Mouse (Mus musculus) lung, adult 10 weeks (tissue): ENCODE data around the gene Arl3. TPM values are rescaled to one million over a fixed set of nuclear protein-coding genes. Genes with fewer than 3 reads are reported as not detected.

ENCODE experiments used
- polyA plus RNA-seq: library from polyadenylated mRNA; stranded (reverse); fragments of 350-450 nt; fragmentation: Illumina TruSeq; extraction: RNeasy Lipid Tissue Mini Kit (QIAGEN cat#74804); gene quantifications from one replicate; pipeline ENCODE4 v1.2.3, GENCODE M21; 2014; ENCODE audit warnings: low read depth, low replicate concordance; ENCODE audit not compliant: insufficient read depth

The Arl3 gene
- 95.5 TPM for polyA plus RNA-seq

DNA sequence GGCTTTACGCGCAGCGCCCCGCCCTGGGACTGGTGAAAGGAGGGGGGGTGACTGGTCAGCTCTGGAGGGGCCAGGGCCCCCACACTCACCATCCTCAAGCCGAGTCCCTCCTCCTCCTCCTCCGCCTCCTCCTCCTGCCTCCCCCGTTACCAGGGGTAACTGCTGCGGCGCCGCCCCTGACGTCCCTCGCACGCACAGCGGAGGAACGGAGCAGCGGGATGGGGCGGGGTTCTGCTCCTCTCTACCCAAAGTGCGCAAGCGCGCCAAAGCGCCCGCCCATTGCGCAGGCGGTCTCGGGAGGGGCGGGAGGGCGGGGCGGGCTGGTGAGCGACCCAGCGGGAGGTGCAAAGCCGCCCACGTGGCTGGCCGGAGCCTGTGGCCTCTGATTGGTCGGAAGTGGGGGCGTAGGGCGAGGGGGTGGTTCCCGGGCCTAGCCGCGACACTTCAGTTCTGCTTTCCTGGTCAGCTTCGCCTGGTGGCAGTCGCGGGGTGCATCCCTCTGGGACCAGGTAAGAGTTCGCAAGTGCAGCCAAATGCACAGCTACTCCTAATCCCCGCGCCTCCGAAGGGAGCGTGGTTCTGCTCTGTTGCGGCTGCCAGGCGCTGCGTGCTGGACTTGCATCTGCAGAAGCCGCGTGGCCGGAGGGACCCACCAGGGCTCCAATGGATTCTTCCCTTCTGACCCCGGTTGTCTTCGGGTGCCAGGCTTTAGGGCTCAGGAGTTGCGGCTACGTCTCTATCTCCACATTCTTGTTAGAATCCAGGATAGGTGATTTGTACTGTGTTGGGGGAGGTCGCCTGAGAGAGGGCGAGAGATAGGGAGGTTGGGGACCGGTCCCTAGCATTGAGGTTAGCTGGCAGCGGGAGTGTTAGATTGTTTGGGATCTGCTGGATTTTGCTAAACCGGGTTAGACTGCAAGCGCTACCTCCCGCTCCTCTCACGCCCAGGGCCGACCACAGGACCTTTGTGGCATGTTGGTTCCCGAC is at the start of gene Arl3, which contains the start of gene Sfxn2:
Gene Arl3 (minus strand): TSS at position 248 of the 987 bp plus-strand sequence.
Gene Sfxn2 (plus strand): TSS at position 415 of the 987 bp plus-strand sequence.

DNA sequence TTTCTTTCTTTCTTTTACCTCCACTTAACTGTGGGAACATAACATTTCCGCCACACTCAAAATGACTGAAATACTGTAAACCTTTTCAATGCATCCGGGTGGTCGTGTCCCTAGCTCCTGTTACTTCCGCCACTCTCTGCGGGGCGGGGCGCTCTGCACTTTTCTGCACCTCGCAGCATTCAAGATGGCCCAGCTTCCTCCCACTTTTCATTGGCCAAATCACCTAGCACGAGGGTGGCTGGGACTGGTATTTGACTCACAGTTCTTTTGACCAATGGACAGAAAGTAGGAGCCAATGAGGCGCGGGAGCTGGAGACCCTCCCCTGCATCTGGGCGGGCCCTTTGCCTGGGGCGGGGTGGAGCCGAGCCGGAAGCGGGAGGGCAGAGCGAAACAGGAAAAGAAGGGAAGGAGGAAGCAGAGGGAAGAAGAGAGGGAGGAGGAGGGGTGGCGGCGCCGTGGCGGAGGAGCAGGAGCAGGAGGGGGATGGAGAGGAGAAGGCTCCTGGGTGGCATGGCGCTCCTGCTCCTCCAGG is 25.8 kb upstream of the Arl3 start, which contains the start of gene Wbp1l:
Gene Wbp1l (plus strand): TSS at position 365 of the 533 bp plus-strand sequence.

DNA sequence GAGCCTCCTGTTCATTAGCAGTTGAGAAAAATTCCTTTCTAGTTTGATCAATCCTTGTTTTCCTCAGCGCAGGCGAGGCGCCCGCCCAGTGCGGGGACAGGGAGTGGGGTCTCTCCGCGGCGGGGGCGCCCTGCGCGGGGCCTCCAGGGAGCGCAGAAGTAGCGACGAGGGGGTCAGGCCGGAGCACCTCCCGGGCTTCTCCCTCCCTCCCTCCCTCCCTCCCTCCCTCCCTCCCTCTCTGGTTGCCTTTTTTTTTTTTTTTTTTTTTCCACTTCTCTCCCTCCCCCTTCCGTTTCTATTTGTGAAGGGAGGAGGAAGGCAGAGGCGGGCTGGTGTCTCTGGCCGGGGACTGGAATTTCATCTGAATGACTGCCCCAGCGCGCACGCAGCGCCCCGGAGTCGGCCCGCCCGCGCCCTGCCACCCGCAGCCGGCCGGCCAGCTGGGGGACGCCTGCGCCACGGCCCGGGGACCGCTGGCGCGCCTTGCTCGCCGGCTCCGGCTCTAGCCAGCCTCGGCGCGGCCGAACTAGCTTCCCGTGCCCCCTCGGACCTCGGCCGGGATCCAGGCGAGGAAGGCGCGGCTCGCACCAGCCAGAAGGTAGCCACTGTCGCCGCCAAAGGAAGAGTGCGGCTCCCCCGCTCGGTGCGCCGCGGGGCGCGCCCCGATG is 71.5 kb downstream of the Arl3 start, which contains the start of gene Trim8:
Gene Trim8 (plus strand): TSS at position 302 of the 668 bp plus-strand sequence.

Other genes starting within 250 kb of the Arl3 start
- gene Psd, start 246.0 kb downstream of the Arl3 start, polyA plus RNA-seq = 1.0 TPM
- gene Fbxl15, start 245.0 kb downstream of the Arl3 start, polyA plus RNA-seq = 6.1 TPM
- gene Cuedc2, start 234.5 kb downstream of the Arl3 start, polyA plus RNA-seq = 70.9 TPM
- 4.5 TPM for gene Mfsd13a, start 232.1 kb downstream of the Arl3 start, polyA plus RNA-seq
- gene 2310034G01Rik, start 222.9 kb downstream of the Arl3 start, polyA plus RNA-seq = 3.3 TPM
- 68.9 TPM for gene Actr1a, start 177.4 kb downstream of the Arl3 start, polyA plus RNA-seq
- gene Sufu, start 176.3 kb downstream of the Arl3 start, polyA plus RNA-seq = 6.9 TPM
- gene Trim8, start 71.5 kb downstream of the Arl3 start, polyA plus RNA-seq = 32.6 TPM
- 7.6 TPM for gene Sfxn2, start 167 bp upstream of the Arl3 start, polyA plus RNA-seq
- 31.1 TPM for gene Wbp1l, start 25.9 kb upstream of the Arl3 start, polyA plus RNA-seq
- not detected for gene Cyp17a1, start 100.0 kb upstream of the Arl3 start, polyA plus RNA-seq
- 5.6 TPM for gene Borcs7, start 116.7 kb upstream of the Arl3 start, polyA plus RNA-seq
- 20.1 TPM for gene As3mt, start 134.3 kb upstream of the Arl3 start, polyA plus RNA-seq
- 4.0 TPM for gene Cnnm2, start 188.4 kb upstream of the Arl3 start, polyA plus RNA-seq